Mouse (Mus musculus) kidney, postnatal 0 days (tissue): ENCODE data around the gene Adamts2. TPM values are rescaled to one million over a fixed set of nuclear protein-coding genes. Genes with fewer than 3 reads are reported as not detected.

Source experiments
- ATAC-seq: fragments of 200-750 bp; cut with Nextera tagmentation; replicated peaks from 2 replicates; pipeline ENCODE4 v1.8.0; 2017; ENCODE audit warnings: low read depth, moderate number of reproducible peaks, moderate TSS enrichment, moderate library complexity; ENCODE audit not compliant: low FRiP score
- DNase-seq: peaks from one replicate; pipeline ENCODE4 v3.0.0-alpha.2; 2016; ENCODE audit warnings: low spot score
- H3K27ac ChIP-seq: fragments of 300-500 bp; sonication (generic); 2 replicates; pipeline ENCODE4 v1.5.1; 2014; ENCODE audit warnings: mild to moderate bottlenecking
- H3K27me3 ChIP-seq: fragments of 300-500 bp; sonication (generic); 2 replicates; pipeline ENCODE4 v1.6.1; 2014; ENCODE audit warnings: low read length, mixed read lengths; ENCODE audit not compliant: insufficient read depth
- H3K36me3 ChIP-seq: fragments of 300-500 bp; sonication (generic); 2 replicates; pipeline ENCODE4 v1.6.1; 2014; ENCODE audit warnings: low read length, mixed read lengths; ENCODE audit not compliant: insufficient read depth
- H3K4me1 ChIP-seq: fragments of 300-500 bp; sonication (generic); replicated peaks from 2 replicates; pipeline ENCODE4 v1.6.1; 2014; ENCODE audit warnings: antibody characterized with exemption, low read length, mixed read lengths; ENCODE audit not compliant: insufficient read depth
- H3K4me2 ChIP-seq: fragments of 300-500 bp; sonication (generic); 2 replicates; pipeline ENCODE4 v1.6.1; 2014; ENCODE audit warnings: mild to moderate bottlenecking, low read length, moderate library complexity, mixed read lengths
- H3K4me3 ChIP-seq: fragments of 300-500 bp; sonication (generic); replicated peaks from 2 replicates; pipeline ENCODE4 v1.5.1; 2014; ENCODE audit warnings: low read depth, low read length
- H3K9ac ChIP-seq: fragments of 300-500 bp; sonication (generic); 2 replicates; pipeline ENCODE4 v1.6.1; 2014; ENCODE audit warnings: low read depth, low read length
- H3K9me3 ChIP-seq: fragments of 300-500 bp; sonication (generic); replicated peaks from 2 replicates; pipeline ENCODE4 v1.6.1; 2016; ENCODE audit warnings: low read length, inconsistent platforms, mixed read lengths
- CTCF ChIP-seq: IDR thresholded peaks from 2 replicates; pipeline ENCODE4 v1.5.1; 2016; ENCODE audit warnings: antibody characterized with exemption, low read depth, mild to moderate bottlenecking, moderate library complexity
- WGBS: fragments of 180-500 bp; shearing (Covaris S2); extraction: QIAGEN DNeasy Blood & Tissue Kit; methylation state at CpG from one replicate; pipeline ENCODE4 v1.1.7; 2014; 5-methylcytosine and 5-hydroxymethylcytosine counted together
- polyA plus RNA-seq: library from polyadenylated mRNA; unstranded; fragments of >200 nt; fragmentation: Nextera tagmentation; extraction: Ambion mirVana; gene quantifications from 2 replicates; pipeline ENCODE4 v1.2.1, GENCODE M21; 2015

The Adamts2 gene
- polyA plus RNA-seq, 1 experiment from 2014 or later: 5.0 TPM

DNA sequence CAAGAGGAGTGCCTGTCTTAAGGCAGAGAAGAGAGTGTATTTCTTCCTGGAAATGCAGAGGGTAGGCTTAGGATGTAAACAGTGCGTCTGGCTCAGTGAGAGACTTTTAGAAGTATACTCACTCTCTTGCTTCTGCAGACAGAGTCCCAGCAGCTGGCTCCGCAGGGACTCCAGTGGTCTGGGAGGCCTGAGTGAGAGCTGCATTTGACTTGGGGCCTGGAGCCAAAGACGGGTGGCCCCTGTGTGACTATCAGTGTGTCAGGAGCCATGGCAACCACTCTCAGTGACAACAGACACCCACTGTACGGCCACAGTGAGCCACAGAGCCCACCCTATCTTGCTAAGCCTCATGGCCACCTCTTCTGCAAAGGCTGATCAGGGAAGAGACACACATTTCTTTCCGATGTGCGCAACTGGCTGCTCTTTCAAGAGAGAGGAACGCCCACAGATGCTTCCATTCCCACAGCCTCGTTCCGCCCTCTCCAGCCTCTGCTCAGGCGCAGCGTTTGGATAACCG, 115.6 kb downstream of the Adamts2 start:
- no peaks in the 10 kb centered on the region for H3K9me3 ChIP-seq
- H3K27me3 ChIP-seq: no peaks in the 10 kb centered on the region
- DNase-seq (no peak), ATAC-seq (no peak)
- no peak for TF ChIP-seq CTCF
- no peak overlapping the region for H3K4me2 ChIP-seq
- H3K36me3 ChIP-seq: no peaks in the 10 kb centered on the region
- no peak overlapping the region for H3K27ac ChIP-seq
- H3K4me1 ChIP-seq: 0 out of 2 replicates have a peak, but pooled peaks cover 5% of the 10 kb centered on the region
- 58% methylated on average over 12 of the region's 12 CpGs for WGBS
- H3K9ac ChIP-seq: no peak overlapping the region
- no peak overlapping the region for H3K4me3 ChIP-seq

DNA sequence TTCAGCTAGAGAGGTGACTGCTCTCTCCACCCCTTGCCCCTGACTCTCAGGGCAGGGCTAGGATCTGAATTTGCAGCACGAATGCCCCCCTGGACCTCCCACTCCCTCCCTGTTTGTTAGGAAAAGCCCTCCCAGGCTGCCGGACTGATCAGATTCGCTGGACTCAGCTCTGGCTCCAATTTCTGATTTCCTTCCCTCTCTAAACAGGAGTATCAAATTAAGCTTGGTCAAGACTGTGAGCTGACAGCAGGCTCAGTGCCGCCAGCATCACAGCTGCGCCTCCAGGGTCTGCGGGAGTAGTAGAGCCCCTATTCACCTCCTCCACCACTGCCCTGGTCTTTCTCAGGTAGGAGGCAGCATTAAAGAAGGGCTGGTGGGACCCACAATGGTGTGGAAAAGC, 117.0 kb downstream of the Adamts2 start:
- H3K9ac ChIP-seq: no peak overlapping the region
- H3K4me1 ChIP-seq: 0 out of 2 replicates have a peak, but pooled peaks cover 5% of the 10 kb centered on the region
- no peak for TF ChIP-seq CTCF
- H3K27me3 ChIP-seq: no peaks in the 10 kb centered on the region
- H3K4me3 ChIP-seq: no peak overlapping the region
- no peak for ATAC-seq
- no peaks in the 10 kb centered on the region for H3K36me3 ChIP-seq
- DNase-seq: peak; percentile 72
- H3K4me2 ChIP-seq: no peak overlapping the region
- H3K9me3 ChIP-seq: no peaks in the 10 kb centered on the region
- H3K27ac ChIP-seq: no peak overlapping the region
- 21% methylated on average over 6 of the region's 6 CpGs for WGBS

DNA sequence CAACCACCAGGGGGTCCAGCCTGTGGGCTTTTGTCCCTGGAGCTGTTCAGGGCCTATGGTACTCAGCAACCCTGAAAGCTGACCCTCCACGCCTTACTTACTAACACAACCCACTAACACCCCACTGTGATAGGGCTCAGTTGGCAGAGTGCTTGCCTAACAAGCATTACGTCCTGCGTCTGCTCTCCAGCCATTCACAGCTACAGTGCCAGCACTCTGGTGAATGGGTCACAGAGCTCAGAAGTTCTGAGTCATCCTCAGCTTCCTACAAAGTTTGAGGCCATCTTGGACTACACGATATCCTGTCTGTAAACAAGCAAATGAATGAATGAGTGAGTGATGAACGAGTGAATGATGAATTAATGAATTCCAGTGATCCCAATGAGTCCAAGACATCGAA, 118.5 kb downstream of the Adamts2 start:
- no peaks in the 10 kb centered on the region for H3K9me3 ChIP-seq
- 78% methylated on average over 6 of the region's 6 CpGs for WGBS
- no peak overlapping the region for H3K4me2 ChIP-seq
- H3K4me3 ChIP-seq: no peak overlapping the region
- no peaks in the 10 kb centered on the region for H3K36me3 ChIP-seq
- no peak overlapping the region for H3K27ac ChIP-seq
- H3K9ac ChIP-seq: no peak overlapping the region
- ATAC-seq: no peak
- TF ChIP-seq CTCF: no peak
- H3K4me1 ChIP-seq: 0 out of 2 replicates have a peak, but pooled peaks cover 5% of the 10 kb centered on the region
- H3K27me3 ChIP-seq: no peaks in the 10 kb centered on the region
- no peak for DNase-seq

DNA sequence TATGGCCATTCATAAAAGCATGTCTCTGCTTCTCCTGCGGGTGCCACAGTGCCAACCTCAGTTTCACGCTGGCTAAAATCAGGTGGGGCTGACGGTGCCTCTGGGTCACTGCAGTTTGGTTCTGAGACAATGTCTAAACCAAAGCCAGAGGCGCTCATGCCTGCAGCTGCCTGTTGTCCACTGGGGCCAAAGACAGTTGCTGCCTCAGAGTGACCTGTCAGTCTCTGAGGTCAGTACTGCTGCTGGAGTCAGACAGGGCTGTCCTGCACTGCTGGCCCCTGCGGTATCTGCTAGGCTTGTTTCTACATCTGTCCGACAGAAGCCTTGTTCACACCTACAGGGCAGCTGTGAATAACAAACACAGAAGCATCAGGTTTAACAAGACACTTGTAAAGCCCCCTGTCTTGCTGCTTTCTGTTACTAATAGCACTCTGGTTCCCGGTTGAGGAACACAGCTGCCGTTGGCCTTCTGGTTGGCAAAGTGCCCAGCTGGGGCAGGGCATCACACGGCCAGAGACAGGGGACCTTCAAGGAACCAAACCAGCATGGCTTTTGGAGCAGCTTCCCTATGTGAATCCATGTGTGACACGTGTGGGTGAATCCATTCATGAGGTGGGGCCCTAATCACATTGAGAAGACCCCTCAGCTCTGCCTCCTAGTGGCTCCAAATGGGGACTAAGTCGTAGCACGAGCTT, 119.1 kb downstream of the Adamts2 start:
- peak; percentile 32; the same call in 1 of the 2 replicates for TF ChIP-seq CTCF
- Histone ChIP-seq H3K36me3 (no peaks in the 10 kb centered on the region), H3K9ac (no peak overlapping the region), H3K4me3 (no peak overlapping the region), H3K27ac (no peak overlapping the region), H3K27me3 (no peaks in the 10 kb centered on the region), H3K4me2 (no peak overlapping the region), H3K4me1 (0 out of 2 replicates have a peak, but pooled peaks cover 5% of the 10 kb centered on the region), H3K9me3 (no peaks in the 10 kb centered on the region)
- DNase-seq (peak; percentile 34), ATAC-seq (no peak)
- WGBS: 41% methylated on average over 12 of the region's 12 CpGs

DNA sequence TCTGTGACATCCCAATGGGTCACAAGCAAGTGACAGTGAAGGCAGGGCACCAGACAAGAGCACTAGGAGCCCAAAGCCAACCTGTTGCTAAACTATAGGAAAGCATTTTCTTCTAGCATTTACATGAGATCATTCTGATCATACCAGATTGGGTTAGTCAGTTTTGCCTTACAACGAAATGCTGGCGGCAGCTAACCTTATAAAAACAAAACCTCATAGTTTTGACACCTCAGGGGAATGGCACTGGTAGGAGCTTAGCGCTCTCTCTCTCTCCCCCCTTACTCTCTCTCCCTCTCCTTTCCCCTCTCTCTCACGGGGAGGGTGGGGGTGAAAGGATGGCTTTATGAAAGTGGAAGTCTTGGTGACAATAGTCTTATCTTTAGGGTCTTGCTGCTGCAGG, 123.7 kb downstream of the Adamts2 start:
- Histone ChIP-seq H3K4me2 (no peak overlapping the region), H3K27me3 (no peaks in the 10 kb centered on the region), H3K27ac (no peak overlapping the region), H3K9me3 (no peaks in the 10 kb centered on the region), H3K9ac (no peak overlapping the region), H3K4me3 (no peak overlapping the region), H3K36me3 (no peaks in the 10 kb centered on the region), H3K4me1 (no peaks in the 10 kb centered on the region)
- WGBS: 42% methylated on average over 4 of the region's 4 CpGs
- ATAC-seq (no peak), DNase-seq (no peak)
- TF ChIP-seq CTCF: no peak

DNA sequence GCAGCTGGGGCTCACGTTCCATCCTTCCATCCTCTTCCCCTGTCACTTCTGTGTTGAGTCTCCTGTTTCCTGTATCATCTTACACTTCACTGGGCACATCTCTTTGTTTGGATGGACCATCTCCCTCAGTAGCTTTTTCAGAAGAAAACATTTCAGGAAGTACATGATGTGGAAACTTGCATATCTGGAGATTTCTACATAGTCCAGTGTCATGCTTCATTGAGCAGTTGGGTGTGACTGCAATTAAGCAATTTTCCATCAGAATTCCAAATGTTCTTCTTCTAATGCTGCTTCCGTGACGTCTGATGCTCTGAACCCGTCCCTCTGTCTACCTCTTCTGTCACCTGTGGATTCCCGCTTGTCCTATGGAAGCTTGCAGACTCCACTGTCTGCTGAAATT, 124.2 kb downstream of the Adamts2 start:
- H3K27ac ChIP-seq: no peak overlapping the region
- no peaks in the 10 kb centered on the region for H3K4me1 ChIP-seq
- no peak overlapping the region for H3K4me2 ChIP-seq
- H3K4me3 ChIP-seq: no peak overlapping the region
- H3K36me3 ChIP-seq: no peaks in the 10 kb centered on the region
- TF ChIP-seq CTCF: no peak
- ATAC-seq (no peak), DNase-seq (no peak)
- H3K27me3 ChIP-seq: no peaks in the 10 kb centered on the region
- WGBS: 55% methylated on average over 5 of the region's 5 CpGs
- H3K9me3 ChIP-seq: no peaks in the 10 kb centered on the region
- no peak overlapping the region for H3K9ac ChIP-seq

DNA sequence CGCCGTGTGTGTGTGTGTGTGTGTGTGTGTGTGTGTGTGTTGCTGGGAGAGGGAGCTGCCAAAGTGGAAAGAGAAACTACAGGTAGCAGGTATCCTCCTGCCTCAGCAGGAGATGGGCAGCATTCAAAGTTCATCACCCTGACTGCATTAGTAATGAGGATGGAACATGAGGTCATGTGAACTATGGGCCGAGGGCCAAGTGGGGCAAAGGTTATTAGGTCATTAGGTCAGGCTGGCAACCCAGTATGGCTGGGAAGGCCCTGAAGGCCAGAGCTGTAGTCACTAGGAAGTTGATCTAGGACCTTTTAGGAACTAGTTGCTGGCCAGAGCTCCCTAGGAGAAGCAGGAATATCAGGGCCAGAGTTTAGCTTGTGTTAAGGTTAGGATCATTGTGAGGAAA, 131.3 kb downstream of the Adamts2 start:
- Histone ChIP-seq H3K9me3 (no peaks in the 10 kb centered on the region), H3K4me3 (no peak overlapping the region), H3K27ac (no peak overlapping the region), H3K4me1 (no peaks in the 10 kb centered on the region), H3K4me2 (no peak overlapping the region), H3K9ac (no peak overlapping the region), H3K36me3 (no peaks in the 10 kb centered on the region), H3K27me3 (no peaks in the 10 kb centered on the region)
- no peak for TF ChIP-seq CTCF
- 36% methylated on average over 2 of the region's 3 CpGs for WGBS
- no peak for ATAC-seq
- no peak for DNase-seq
